Mouse (Mus musculus) forebrain, embryonic 15.5 days (tissue): ENCODE data around the gene Nav1. TPM values are rescaled to one million over a fixed set of nuclear protein-coding genes. Genes with fewer than 3 reads are reported as not detected.

Source experiments
- ATAC-seq: fragments of 200-750 bp; cut with Nextera tagmentation; replicated peaks from 2 replicates; pipeline ENCODE4 v1.8.0; 2017; ENCODE audit warnings: mild to moderate bottlenecking, moderate TSS enrichment, moderate library complexity
- H3K27ac ChIP-seq: fragments of 300-500 bp; sonication (generic); replicated peaks from 2 replicates; pipeline ENCODE4 v1.5.1; 2015; ENCODE audit warnings: mild to moderate bottlenecking, inconsistent platforms
- H3K27me3 ChIP-seq: fragments of 300-500 bp; sonication (generic); 2 replicates; pipeline ENCODE4 v1.6.1; 2015; ENCODE audit warnings: inconsistent platforms
- H3K36me3 ChIP-seq: fragments of 300-500 bp; sonication (generic); 2 replicates; pipeline ENCODE4 v1.6.1; 2015; ENCODE audit warnings: mild to moderate bottlenecking, inconsistent platforms
- H3K4me1 ChIP-seq: fragments of 300-500 bp; sonication (generic); 2 replicates; pipeline ENCODE4 v1.6.1; 2015; ENCODE audit warnings: inconsistent platforms
- H3K4me2 ChIP-seq: fragments of 300-500 bp; sonication (generic); replicated peaks from 2 replicates; pipeline ENCODE4 v1.6.1; 2015; ENCODE audit warnings: mild to moderate bottlenecking, inconsistent platforms
- H3K4me3 ChIP-seq: fragments of 300-500 bp; sonication (generic); 2 replicates; pipeline ENCODE4 v1.5.1; 2015; ENCODE audit warnings: mild to moderate bottlenecking, inconsistent platforms
- H3K9ac ChIP-seq: fragments of 300-500 bp; sonication (generic); replicated peaks from 2 replicates; pipeline ENCODE4 v1.6.1; 2015; ENCODE audit warnings: mild to moderate bottlenecking, inconsistent platforms
- H3K9me3 ChIP-seq: fragments of 300-500 bp; sonication (generic); 2 replicates; pipeline ENCODE4 v1.6.1; 2016; ENCODE audit warnings: inconsistent platforms
- WGBS: fragments of 180-500 bp; shearing (Covaris S2); methylation state at CpG from one replicate; pipeline ENCODE4 v1.1.7; 2015; ENCODE audit warnings: mixed read lengths; 5-methylcytosine and 5-hydroxymethylcytosine counted together
- microRNA-seq: library from miRNA; unstranded; fragments of <30 nt; microRNA quantifications from one replicate; pipeline ENCODE4, GENCODE M21; 2016
- polyA plus RNA-seq: library from polyadenylated mRNA; unstranded; fragments of >200 nt; fragmentation: Nextera tagmentation; extraction: Ambion mirVana; gene quantifications from 2 replicates; pipeline ENCODE4 v1.2.1, GENCODE M21; 2015

Gene Nav1
- polyA plus RNA-seq, 1 experiment from 2014 or later = 48.1 TPM

DNA sequence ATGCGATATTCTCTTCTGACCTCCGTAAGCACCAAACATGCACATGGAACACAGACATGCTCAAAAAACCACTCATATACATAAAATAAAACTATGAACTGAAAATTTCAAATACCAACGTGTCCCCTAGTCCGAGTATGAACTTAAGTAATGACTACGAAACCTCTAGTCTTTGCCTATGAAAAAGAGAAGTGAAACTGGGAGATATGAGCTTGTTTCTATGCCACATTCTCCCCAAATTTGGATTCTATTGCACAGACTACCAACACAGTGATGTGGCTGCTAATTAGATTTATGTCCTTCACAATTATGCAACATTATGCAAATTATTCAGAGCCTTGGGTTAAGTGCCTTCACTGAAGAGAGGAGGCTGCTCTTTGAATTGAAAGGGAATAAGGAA lies 207.6 kb downstream of the Nav1 start:
- no peaks in the 10 kb centered on the region for H3K4me1 ChIP-seq
- no peak overlapping the region for H3K4me2 ChIP-seq
- H3K4me3 ChIP-seq = no peak overlapping the region
- ATAC-seq = no peak
- 97% methylated on average over 5 of the region's 5 CpGs for WGBS
- no peak overlapping the region for H3K27ac ChIP-seq
- H3K36me3 ChIP-seq = peaks cover 82% of the 10 kb centered on the region
- no peak overlapping the region for H3K9ac ChIP-seq
- H3K9me3 ChIP-seq = no peaks in the 10 kb centered on the region
- no peaks in the 10 kb centered on the region for H3K27me3 ChIP-seq

DNA sequence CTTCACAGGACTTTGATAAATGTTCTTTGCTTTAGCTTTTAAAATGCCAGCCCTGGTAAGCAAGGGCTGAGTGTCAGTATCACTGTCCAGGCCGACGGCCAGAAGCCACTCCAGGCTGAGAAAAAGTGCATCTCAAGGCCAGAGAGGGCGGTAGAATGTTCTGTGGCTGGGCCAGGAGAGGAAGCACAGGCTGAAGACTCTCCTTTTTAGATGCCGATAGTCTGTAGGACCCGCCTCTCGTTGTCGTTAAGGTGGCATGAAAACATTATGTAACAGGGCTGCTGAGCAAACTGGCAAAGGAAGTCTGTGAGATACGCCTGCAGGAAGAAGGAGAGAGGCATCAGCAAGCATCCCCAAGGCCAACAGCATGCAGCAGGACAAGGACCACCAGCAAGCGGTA lies 221.9 kb downstream of the Nav1 start:
- H3K27me3 ChIP-seq = no peaks in the 10 kb centered on the region
- H3K36me3 ChIP-seq = peaks cover 77% of the 10 kb centered on the region
- no peak overlapping the region for H3K4me2 ChIP-seq
- WGBS = 86% methylated on average over 9 of the region's 9 CpGs
- H3K4me1 ChIP-seq = peaks cover 7% of the 10 kb centered on the region
- no peak for ATAC-seq
- no peak overlapping the region for H3K4me3 ChIP-seq
- H3K27ac ChIP-seq = no peak overlapping the region
- no peaks in the 10 kb centered on the region for H3K9me3 ChIP-seq
- no peak overlapping the region for H3K9ac ChIP-seq

Small RNAs within 50 kb of the gene (microRNA-seq; reads per million reads assigned to microRNA genes)
- gene Mir1231 = 1.1 reads per million

Other genes with a start within 250 kb of the Nav1 start
- gene Shisa4, start 232.1 kb downstream of the Nav1 start, polyA plus RNA-seq = 94.3 and 104 TPM in 2 replicates
- gene Ipo9, start 176.8 kb downstream of the Nav1 start, polyA plus RNA-seq = 139 and 148 TPM in 2 replicates
- gene Csrp1, start 112.8 kb upstream of the Nav1 start, polyA plus RNA-seq = 17.7 and 18.0 TPM in 2 replicates
- 15.5 and 16.8 TPM in 2 replicates for gene Phlda3, start 158.8 kb upstream of the Nav1 start, polyA plus RNA-seq
- 0.45 and 1.3 TPM in 2 replicates for gene Tnni1, start 172.1 kb upstream of the Nav1 start, polyA plus RNA-seq
- 0.33 and 0.37 TPM in 2 replicates for gene Lad1, start 211.3 kb upstream of the Nav1 start, polyA plus RNA-seq
- 0.75 and 5.7 TPM in 2 replicates for gene Tnnt2, start 229.1 kb upstream of the Nav1 start, polyA plus RNA-seq